Mouse (Mus musculus): ENCODE results near the gene Gart.

- TF ChIP-seq GATA1 (IDR thresholded peaks at IDR 0.05; ENCODE audit: low read length) (no peak), TAL1 (IDR thresholded peaks at IDR 0.05; ENCODE audit: low read length) (no peak)
Observed at GRCm38 (mm10) chr16:91644901-91645300, 1.9 kb downstream of the Gart start.

All from erythroblast, embryonic 14.5 days (primary cell).